In the genomic region with DNA sequence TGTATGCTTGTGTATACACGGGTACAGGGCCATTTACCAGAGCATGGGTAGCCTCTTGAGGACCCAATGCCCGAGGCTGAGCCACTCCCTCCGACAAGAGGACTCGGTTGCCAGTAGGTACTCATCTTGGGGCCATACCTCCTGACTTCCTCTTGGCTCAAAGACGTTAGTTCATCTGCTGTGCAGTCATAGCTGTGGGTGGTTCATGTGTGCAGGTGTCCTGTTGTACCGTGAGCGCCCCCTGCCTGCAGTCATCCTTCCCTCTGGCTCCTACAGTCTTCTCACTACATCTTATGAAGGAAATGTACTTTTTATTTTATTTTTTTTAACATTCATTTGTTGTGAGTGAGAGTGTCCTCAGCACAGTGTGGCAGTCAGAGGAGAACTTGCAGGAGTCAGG, we compare ENCODE assay signal across 9 mouse cellular contexts. TPM values are rescaled to one million over a fixed set of nuclear protein-coding genes. Genes with fewer than 3 reads are reported as not detected.
DNase-seq lines count a peak whose midpoint lies in the region; ATAC-seq and TF ChIP-seq lines count a peak whose summit lies in the region.
"Had no signal": no experiment of that assay in that cellular context is flagged by ENCODE, and none has a peak within 500 bp of the region (broad histone marks: within the 10 kb centered on the region; RNA-seq: fewer than 3 reads in every experiment).

No protein-coding gene starts in this region.

- no peaks in the 10 kb centered on the region for H3K36me3 ChIP-seq in kidney, embryonic 16.5 days (ENCODE audit: insufficient read depth, low read length)
- peaks cover 9% of the 10 kb centered on the region; the same call in 1 of the 2 replicates for H3K36me3 ChIP-seq in thymus, adult 2 months (ENCODE audit: control insufficient read depth, insufficient read depth, low read length)
- H3K36me3 ChIP-seq: neural tube, embryonic 12.5 days had no signal

- no peaks in the 10 kb centered on the region for H3K27me3 ChIP-seq in kidney, embryonic 16.5 days (ENCODE audit: insufficient read depth, low read length)
- no peaks in the 10 kb centered on the region for H3K27me3 ChIP-seq in thymus, adult 2 months (ENCODE audit: control insufficient read depth, insufficient read depth, low read length)
- H3K27me3 ChIP-seq: neural tube, embryonic 12.5 days had no signal

- H3K9me3 ChIP-seq in kidney, embryonic 16.5 days (ENCODE audit: low read length), result no peaks in the 10 kb centered on the region
- H3K9me3 ChIP-seq: neural tube, embryonic 12.5 days had no signal

- no peak for TF ChIP-seq POLR2A in thymus, adult 2 months (IDR thresholded peaks at IDR 0.05; ENCODE audit: control insufficient read depth, extremely low read depth, insufficient read depth, low read length, poor library complexity)

- no peak overlapping the region for H3K9ac ChIP-seq in kidney, embryonic 16.5 days (replicated peaks; ENCODE audit: low read length)
- H3K9ac ChIP-seq: neural tube, embryonic 12.5 days had no signal

- no peak for DNase-seq in layer of hippocampus, adult 2 months (ENCODE audit: low spot score in 2 of 2)
- DNase-seq in layer of hippocampus, postnatal 36 days, result no peak
- DNase-seq in ES-CJ7 (ENCODE audit: low read depth, low spot score), result peak; percentile 67
- DNase-seq in c-Kit-positive CD71-negative TER-119-negative erythroid progenitor cells, embryonic 14.5 days (ENCODE audit: low read depth), result peak; percentile 62
- peak; percentile 14 for DNase-seq in fat pad, adult 2 months (ENCODE audit: extremely low read depth, low read depth, low spot score)
- peak; percentile 81 for DNase-seq in lung, postnatal 36 days
- DNase-seq in thymus, adult 2 months, result peak; percentile 85

- H3K27ac ChIP-seq in layer of hippocampus, adult 2 months, result no peak overlapping the region
- no peak overlapping the region for H3K27ac ChIP-seq in kidney, embryonic 16.5 days (ENCODE audit: low read length)
- H3K27ac ChIP-seq in thymus, adult 2 months (ENCODE audit: control insufficient read depth, insufficient read depth, low read length), result no peak overlapping the region
- H3K27ac ChIP-seq: neural tube, embryonic 12.5 days had no signal

- ATAC-seq in kidney, embryonic 16.5 days (ENCODE audit: low FRiP score, low TSS enrichment), result 0 out of 2 replicates have a peak, but pooled peaks have one; percentile 31

- H3K4me1 ChIP-seq in kidney, embryonic 16.5 days (ENCODE audit: insufficient read depth, low read length), result no peaks in the 10 kb centered on the region
- peaks cover 2% of the 10 kb centered on the region for H3K4me1 ChIP-seq in thymus, adult 2 months (replicated peaks; ENCODE audit: control insufficient read depth, insufficient read depth, low read length)
- H3K4me1 ChIP-seq: neural tube, embryonic 12.5 days had no signal

- H3K4me2 ChIP-seq in kidney, embryonic 16.5 days (replicated peaks; ENCODE audit: low read depth, low read length), result no peak overlapping the region
- H3K4me2 ChIP-seq: neural tube, embryonic 12.5 days had no signal

- peak; percentile 76 for TF ChIP-seq CTCF in layer of hippocampus, adult 2 months (conservative IDR thresholded peaks at IDR 0.05)
- TF ChIP-seq CTCF in thymus, adult 2 months (IDR thresholded peaks at IDR 0.05; ENCODE audit: borderline replicate concordance, control insufficient read depth, extremely low read depth, insufficient read depth, low read length, poor library complexity), result peak; percentile 84; the same call in 1 of the 2 replicates

- 53% methylated on average over 7 of the region's 7 CpGs for WGBS in kidney, embryonic 16.5 days
- WGBS in thymus, adult 2 months, result 16% methylated on average over 7 of the region's 7 CpGs

- no peak overlapping the region for H3K4me3 ChIP-seq in layer of hippocampus, adult 2 months
- no peak overlapping the region for H3K4me3 ChIP-seq in kidney, embryonic 16.5 days (ENCODE audit: low read length)
- H3K4me3 ChIP-seq in thymus, adult 2 months (ENCODE audit: control insufficient read depth, insufficient read depth, low read length), result no peak overlapping the region
- H3K4me3 ChIP-seq: neural tube, embryonic 12.5 days had no signal

RNA-seq across cellular contexts. Expression of a gene that starts 6.2 kb away (rescaled TPM):
- under 1 TPM; 0.31 to 0.37 TPM for total RNA-seq in layer of hippocampus, adult 2 months (2021)
- total RNA-seq in layer of hippocampus, postnatal 36 days (2021), result 1 to 10 TPM in 1 of 2 experiments, under 1 TPM in 1; 0.15 to 1.0 TPM
- polyA plus RNA-seq in kidney, embryonic 16.5 days (2015; fragmentation: Nextera tagmentation; extraction: Ambion mirVana), result 0.41 and 0.62 TPM in 2 replicates
- polyA plus RNA-seq in thymus, adult 2 months (2012; rRNA removed), result 0.08 and 0.19 TPM in 2 replicates

RNA-seq across cellular contexts. Expression of a gene that starts 20.9 kb away (rescaled TPM):
- 1 to 10 TPM; 1.0 TPM for total RNA-seq in layer of hippocampus, adult 2 months (2021)
- total RNA-seq in layer of hippocampus, postnatal 36 days (2021), result under 1 TPM; 0.65 to 0.71 TPM
- polyA plus RNA-seq in kidney, embryonic 16.5 days (2015; fragmentation: Nextera tagmentation; extraction: Ambion mirVana), result 0.09 and 0.12 TPM in 2 replicates
- polyA plus RNA-seq in thymus, adult 2 months (2012; rRNA removed), result 0.04 and 0.08 TPM in 2 replicates

Comparison
In these comparisons a context has a peak if more than half of its experiments do, and no peak if none do; other contexts are left out.
1. DNase-seq: peak in ES-CJ7 (single experiment), c-Kit-positive CD71-negative TER-119-negative erythroid progenitor cells, embryonic 14.5 days (single experiment), fat pad, adult 2 months (single experiment), lung, postnatal 36 days (single experiment) and thymus, adult 2 months (single experiment); none in layer of hippocampus, adult 2 months (0 of 2) and layer of hippocampus, postnatal 36 days (0 of 2).